Mouse (Mus musculus): ENCODE measurements around the gene Nrde2. TPM values are rescaled to one million over a fixed set of nuclear protein-coding genes. Genes with fewer than 3 reads are reported as not detected.
A peak's percentile ranks its signal among the peaks of the same experiment; 100 is the strongest.

Nrde2 gene
- 7.6 and 9.0 TPM in 2 replicates for polyA plus RNA-seq (2015; fragmentation: Nextera tagmentation; extraction: Ambion mirVana)

GRCm38 (mm10) chr12:100159261-100159975, at the start of gene Nrde2:
Nrde2 (minus strand) TSS chr12:100159653.
- Histone ChIP-seq H3K4me3 (peak within 1 kb of the TSS; percentile 69), H3K4me1 (replicated peaks) (peaks cover 8% of the 10 kb centered on the region), H3K9ac (peak within 1 kb of the TSS; percentile 61), H3K27me3 (no peaks in the 10 kb centered on the region), H3K27ac (peak within 1 kb of the TSS; percentile 74), H3K9me3 (replicated peaks) (no peaks in the 10 kb centered on the region), H3K4me2 (peak within 1 kb of the TSS; percentile 65), H3K36me3 (no peaks in the 10 kb centered on the region)
- WGBS = under 1% methylated on average over 26 of the region's 26 CpGs
- ATAC-seq (replicated peaks; ENCODE audit: insufficient number of reproducible peaks, insufficient read depth, low FRiP score, low read depth) = peak; percentile 98

GRCm38 (mm10) chr12:100206926-100207325, 47.5 kb upstream of the Nrde2 start:
- Histone ChIP-seq H3K36me3 (peaks cover 74% of the 10 kb centered on the region), H3K9ac (no peak overlapping the region), H3K27me3 (no peaks in the 10 kb centered on the region), H3K9me3 (replicated peaks) (no peaks in the 10 kb centered on the region), H3K4me2 (no peak overlapping the region), H3K27ac (no peak overlapping the region), H3K4me1 (replicated peaks) (peaks cover 25% of the 10 kb centered on the region), H3K4me3 (no peak overlapping the region)
- ATAC-seq (replicated peaks; ENCODE audit: insufficient number of reproducible peaks, insufficient read depth, low FRiP score, low read depth) = no peak
- WGBS = 80% methylated on average over 5 of the region's 5 CpGs

- Histone ChIP-seq H3K9me3 (replicated peaks) (no peaks in the 10 kb centered on the region), H3K27ac (no peak overlapping the region), H3K27me3 (no peaks in the 10 kb centered on the region), H3K4me1 (replicated peaks) (peaks cover 26% of the 10 kb centered on the region), H3K36me3 (peaks cover 74% of the 10 kb centered on the region), H3K4me3 (no peak overlapping the region), H3K9ac (no peak overlapping the region), H3K4me2 (no peak overlapping the region)
- ATAC-seq (replicated peaks; ENCODE audit: insufficient number of reproducible peaks, insufficient read depth, low FRiP score, low read depth) = no peak
- 81% methylated on average over 3 of the region's 3 CpGs for WGBS
Observed at GRCm38 (mm10) chr12:100206521-100206920, 47.1 kb upstream of the Nrde2 start.

GRCm38 (mm10) chr12:100205156-100205555, 45.7 kb upstream of the Nrde2 start:
- no peak overlapping the region for H3K27ac ChIP-seq
- 88% methylated on average over 8 of the region's 8 CpGs for WGBS

GRCm38 (mm10) chr12:100203759-100204158, 44.3 kb upstream of the Nrde2 start:
- H3K4me1 ChIP-seq (replicated peaks) = peaks cover 26% of the 10 kb centered on the region
- ATAC-seq (replicated peaks; ENCODE audit: insufficient number of reproducible peaks, insufficient read depth, low FRiP score, low read depth) = no peak
- peak overlapping the region; percentile 41 for H3K27ac ChIP-seq
- H3K9ac ChIP-seq = no peak overlapping the region
- H3K9me3 ChIP-seq (replicated peaks) = no peaks in the 10 kb centered on the region
- no peaks in the 10 kb centered on the region for H3K27me3 ChIP-seq
- H3K36me3 ChIP-seq = peaks cover 65% of the 10 kb centered on the region
- WGBS = 58% methylated on average over 3 of the region's 3 CpGs
- H3K4me2 ChIP-seq = no peak overlapping the region
- H3K4me3 ChIP-seq = no peak overlapping the region

More at GRCm38 (mm10) chr12:100205156-100205555, 45.7 kb upstream of the Nrde2 start:
- H3K4me3 ChIP-seq = no peak overlapping the region
- H3K9me3 ChIP-seq (replicated peaks) = no peaks in the 10 kb centered on the region
- no peaks in the 10 kb centered on the region for H3K27me3 ChIP-seq
- no peak for ATAC-seq (replicated peaks; ENCODE audit: insufficient number of reproducible peaks, insufficient read depth, low FRiP score, low read depth)
- no peak overlapping the region for H3K4me2 ChIP-seq
- peaks cover 74% of the 10 kb centered on the region for H3K36me3 ChIP-seq
- no peak overlapping the region for H3K9ac ChIP-seq
- H3K4me1 ChIP-seq (replicated peaks) = peaks cover 23% of the 10 kb centered on the region

- H3K9ac ChIP-seq = no peak overlapping the region; the same call in 1 of the 2 replicates
- peaks cover 28% of the 10 kb centered on the region for H3K4me1 ChIP-seq (replicated peaks)
- no peaks in the 10 kb centered on the region for H3K9me3 ChIP-seq (replicated peaks)
- H3K4me3 ChIP-seq = peak overlapping the region; percentile 99
- H3K4me2 ChIP-seq = peak overlapping the region; percentile 95
- WGBS = 1% methylated on average over 13 of the region's 13 CpGs
- H3K36me3 ChIP-seq = peaks cover 46% of the 10 kb centered on the region
- H3K27me3 ChIP-seq = no peaks in the 10 kb centered on the region
- peak; percentile 21; the same call in 1 of the 2 replicates for ATAC-seq (replicated peaks; ENCODE audit: insufficient number of reproducible peaks, insufficient read depth, low FRiP score, low read depth)
- no peak overlapping the region for H3K27ac ChIP-seq
Observed at GRCm38 (mm10) chr12:100201838-100202237, 42.4 kb upstream of the Nrde2 start.

- peak overlapping the region; percentile 95 for H3K4me2 ChIP-seq
- H3K9me3 ChIP-seq (replicated peaks) = no peaks in the 10 kb centered on the region
- peak overlapping the region; percentile 88; the same call in 1 of the 2 replicates for H3K9ac ChIP-seq
- H3K36me3 ChIP-seq = peaks cover 41% of the 10 kb centered on the region
- peak overlapping the region; percentile 99 for H3K4me3 ChIP-seq
- WGBS = 35% methylated on average over 4 of the region's 4 CpGs
- peaks cover 28% of the 10 kb centered on the region for H3K4me1 ChIP-seq (replicated peaks)
- no peak overlapping the region for H3K27ac ChIP-seq
- no peak for ATAC-seq (replicated peaks; ENCODE audit: insufficient number of reproducible peaks, insufficient read depth, low FRiP score, low read depth)
- no peaks in the 10 kb centered on the region for H3K27me3 ChIP-seq
Observed at GRCm38 (mm10) chr12:100201363-100201711, 41.9 kb upstream of the Nrde2 start.

GRCm38 (mm10) chr12:100200645-100201362, 41.4 kb upstream of the Nrde2 start:
- peaks cover 28% of the 10 kb centered on the region for H3K4me1 ChIP-seq (replicated peaks)
- H3K4me2 ChIP-seq = peak overlapping the region; percentile 95
- H3K27ac ChIP-seq = peak overlapping the region; percentile 87
- H3K36me3 ChIP-seq = peaks cover 35% of the 10 kb centered on the region
- H3K9me3 ChIP-seq (replicated peaks) = no peaks in the 10 kb centered on the region
- peak overlapping the region; percentile 88 for H3K9ac ChIP-seq
- peak overlapping the region; percentile 99 for H3K4me3 ChIP-seq
- 5% methylated on average over 29 of the region's 29 CpGs for WGBS
- ATAC-seq (replicated peaks; ENCODE audit: insufficient number of reproducible peaks, insufficient read depth, low FRiP score, low read depth) = peak; percentile 3; the same call in 1 of the 2 replicates
- H3K27me3 ChIP-seq = no peaks in the 10 kb centered on the region

- H3K36me3 ChIP-seq = peaks cover 28% of the 10 kb centered on the region
- H3K9me3 ChIP-seq (replicated peaks) = no peaks in the 10 kb centered on the region
- H3K27ac ChIP-seq = peak overlapping the region; percentile 87
Observed at GRCm38 (mm10) chr12:100199891-100200644, 40.6 kb upstream of the Nrde2 start.

GRCm38 (mm10) chr12:100198967-100199660, 39.7 kb upstream of the Nrde2 start, which contains the start of gene Calm1:
Calm1 (plus strand) TSS chr12:100199435.
- Histone ChIP-seq H3K36me3 (peaks cover 18% of the 10 kb centered on the region), H3K27ac (peak within 1 kb of the TSS; percentile 87), H3K27me3 (no peaks in the 10 kb centered on the region), H3K9me3 (replicated peaks) (no peaks in the 10 kb centered on the region), H3K4me2 (peak within 1 kb of the TSS; percentile 95), H3K9ac (peak within 1 kb of the TSS; percentile 88), H3K4me1 (replicated peaks) (peaks cover 28% of the 10 kb centered on the region), H3K4me3 (peak within 1 kb of the TSS; percentile 99)
- peak; percentile 79 for ATAC-seq (replicated peaks; ENCODE audit: insufficient number of reproducible peaks, insufficient read depth, low FRiP score, low read depth)
- WGBS = 1% methylated on average over 58 of the region's 58 CpGs

More at GRCm38 (mm10) chr12:100199891-100200644, 40.6 kb upstream of the Nrde2 start:
- 1% methylated on average over 67 of the region's 86 CpGs for WGBS
- Histone ChIP-seq H3K4me1 (replicated peaks) (peaks cover 28% of the 10 kb centered on the region), H3K27me3 (no peaks in the 10 kb centered on the region), H3K4me3 (peak overlapping the region; percentile 99), H3K9ac (peak overlapping the region; percentile 88), H3K4me2 (peak overlapping the region; percentile 95)
- ATAC-seq (replicated peaks; ENCODE audit: insufficient number of reproducible peaks, insufficient read depth, low FRiP score, low read depth) = peak; percentile 65
